Mouse (Mus musculus) urinary bladder, adult 2 months (tissue): ENCODE measurements around the gene Gm5089. TPM values are rescaled to one million over a fixed set of nuclear protein-coding genes. Genes with fewer than 3 reads are reported as not detected.

ENCODE experiments used
- DNase-seq: peaks from one replicate; pipeline ENCODE4 v3.0.0; 2022; ENCODE audit warnings: low spot score
- polyA plus RNA-seq: library from polyadenylated mRNA; depleted of rRNA; stranded (reverse); fragments of >200 nt; gene quantifications from 2 replicates; pipeline ENCODE4 v1.2.3, GENCODE M21; 2012

The Gm5089 gene
- polyA plus RNA-seq, 1 experiment, result not detected

GRCm38 (mm10) chr14:122426529-122427203 is 24.2 kb downstream of the Gm5089 start:
- no peak for DNase-seq

- no peak for DNase-seq
Measured at GRCm38 (mm10) chr14:122424441-122424840, 26.5 kb downstream of the Gm5089 start.

GRCm38 (mm10) chr14:122416166-122416771 is 34.6 kb downstream of the Gm5089 start:
- no peak for DNase-seq

GRCm38 (mm10) chr14:122414786-122415185 is 36.1 kb downstream of the Gm5089 start:
- no peak for DNase-seq

- no peak for DNase-seq
Measured at GRCm38 (mm10) chr14:122413542-122413928, 37.4 kb downstream of the Gm5089 start.

GRCm38 (mm10) chr14:122412841-122413541 is 37.9 kb downstream of the Gm5089 start:
- DNase-seq, result no peak

GRCm38 (mm10) chr14:122406541-122407219 is 44.2 kb downstream of the Gm5089 start:
- no peak for DNase-seq

GRCm38 (mm10) chr14:122405897-122406540 is 44.9 kb downstream of the Gm5089 start:
- no peak for DNase-seq

- DNase-seq, result no peak
Measured at GRCm38 (mm10) chr14:122405236-122405635, 45.7 kb downstream of the Gm5089 start.

- DNase-seq, result no peak
Measured at GRCm38 (mm10) chr14:122404596-122405154, 46.2 kb downstream of the Gm5089 start.

GRCm38 (mm10) chr14:122403422-122403940 is 47.4 kb downstream of the Gm5089 start:
- DNase-seq, result no peak

- DNase-seq, result no peak
Measured at GRCm38 (mm10) chr14:122402716-122403258, 48.1 kb downstream of the Gm5089 start.

- DNase-seq, result no peak
Measured at GRCm38 (mm10) chr14:122401886-122402285, 49.0 kb downstream of the Gm5089 start.

- DNase-seq, result no peak
Measured at GRCm38 (mm10) chr14:122399906-122400305, 51.0 kb downstream of the Gm5089 start.

- no peak for DNase-seq
Measured at GRCm38 (mm10) chr14:122398676-122399075, 52.2 kb downstream of the Gm5089 start.

GRCm38 (mm10) chr14:122393119-122393518 is 57.8 kb downstream of the Gm5089 start:
- DNase-seq, result no peak

- no peak for DNase-seq
Measured at GRCm38 (mm10) chr14:122390935-122391334, 60.0 kb downstream of the Gm5089 start.

- DNase-seq, result no peak
Measured at GRCm38 (mm10) chr14:122389684-122390370, 61.1 kb downstream of the Gm5089 start.

- no peak for DNase-seq
Measured at GRCm38 (mm10) chr14:122388431-122389031, 62.4 kb downstream of the Gm5089 start.

GRCm38 (mm10) chr14:122387781-122388180 is 63.1 kb downstream of the Gm5089 start:
- no peak for DNase-seq
